Mouse (Mus musculus): Measurements from ENCODE around the gene Faap100.

DNA sequence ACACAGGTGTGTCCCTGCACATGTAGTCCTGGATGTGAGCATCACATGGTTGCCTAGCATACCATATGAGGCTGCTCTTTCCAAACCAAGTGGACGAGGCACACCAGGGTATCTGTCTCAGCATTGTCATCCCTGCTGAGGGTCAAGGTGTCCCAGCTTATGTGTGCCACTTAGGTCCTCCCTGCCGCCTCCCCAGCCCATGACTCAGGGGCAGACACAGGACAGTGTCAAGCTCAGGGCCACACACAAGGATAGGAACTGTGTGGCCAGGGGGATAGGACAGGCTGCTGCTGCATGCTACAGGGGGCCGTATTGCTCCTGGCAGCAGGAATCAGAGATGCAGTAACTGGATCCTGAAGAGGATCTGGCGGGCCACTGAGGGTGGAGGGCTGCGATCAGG lies 17.8 kb downstream of the Faap100 start:
- TF ChIP-seq CTCF (IDR thresholded peaks at IDR 0.05; ENCODE audit: control insufficient read depth, insufficient read depth, insufficient replicate concordance, low read depth, low read length): no peak
- TF ChIP-seq POLR2A (IDR thresholded peaks at IDR 0.05; ENCODE audit: control insufficient read depth, low read depth, low read length): no peak

All from testis, adult 2 months (tissue).